Mouse (Mus musculus) adrenal gland, postnatal 4 days (tissue): ENCODE measurements around the gene Rab40c. TPM values are rescaled to one million over a fixed set of nuclear protein-coding genes. Genes with fewer than 3 reads are reported as not detected.
A peak's percentile ranks its signal among the peaks of the same experiment; 100 is the strongest.
"Not testable (repeated sequence)": the region's sequence is repeated elsewhere in the genome, so short reads cannot be mapped to it uniquely, and the experiment has no call there.

Experiments used
- DNase-seq, 2 experiments: peaks; one replicate each; pipeline ENCODE4 v3.0.0; 2021 to 2022; ENCODE audit warnings: low spot score in 2 of 2, mixed read lengths in 2 of 2
- total RNA-seq, 2 experiments: library from RNA; stranded (reverse); gene quantifications; 2 replicates each; pipeline ENCODE4 v1.2.3; 2021

The Rab40c gene
- total RNA-seq, 2 experiments from 2014 or later = 36.4 to 38.1 TPM

- peak; percentile 75 to 85 for DNase-seq
These were observed 44.1 kb downstream of the Rab40c start for GRCm38 (mm10) chr17:25875171-25876136.

GRCm38 (mm10) chr17:25874721-25875170 is 44.8 kb downstream of the Rab40c start, which contains the start of gene Mettl26:
Mettl26 (plus strand) TSS chr17:25875074.
- DNase-seq = peak; percentile 70 to 84

- no peak for DNase-seq
These were observed 45.3 kb downstream of the Rab40c start for GRCm38 (mm10) chr17:25874148-25874720.

- DNase-seq = no peak
These were observed 46.0 kb downstream of the Rab40c start for GRCm38 (mm10) chr17:25873405-25874147.

GRCm38 (mm10) chr17:25872676-25873075 is 46.9 kb downstream of the Rab40c start:
- no peak for DNase-seq

GRCm38 (mm10) chr17:25871566-25871965 is 48.0 kb downstream of the Rab40c start:
- not testable (repeated sequence) for DNase-seq

GRCm38 (mm10) chr17:25869954-25870353 is 49.6 kb downstream of the Rab40c start:
- no peak for DNase-seq

- no peak for DNase-seq
These were observed 50.0 kb downstream of the Rab40c start for GRCm38 (mm10) chr17:25869498-25869897.

- DNase-seq = peak; percentile 54 to 75
These were observed 50.8 kb downstream of the Rab40c start, which contains the start of gene Mcrip2 for GRCm38 (mm10) chr17:25868601-25869191. Mcrip2 (minus strand) TSS chr17:25868764.

- DNase-seq = peak; percentile 42 to 65
These were observed 51.5 kb downstream of the Rab40c start for GRCm38 (mm10) chr17:25867836-25868600.

- DNase-seq = no peak
These were observed 52.1 kb downstream of the Rab40c start for GRCm38 (mm10) chr17:25867509-25867835.

- no peak for DNase-seq
These were observed 53.4 kb downstream of the Rab40c start for GRCm38 (mm10) chr17:25866172-25866571.

GRCm38 (mm10) chr17:25865288-25865687 is 54.2 kb downstream of the Rab40c start:
- DNase-seq = no peak

GRCm38 (mm10) chr17:25864311-25864710 is 55.2 kb downstream of the Rab40c start:
- DNase-seq = no peak

- DNase-seq = no peak
These were observed 55.8 kb downstream of the Rab40c start for GRCm38 (mm10) chr17:25863681-25864080.

GRCm38 (mm10) chr17:25861704-25862612 is 57.6 kb downstream of the Rab40c start:
- no peak for DNase-seq

- DNase-seq = peak; percentile 77 to 83
These were observed 58.5 kb downstream of the Rab40c start, which contains the start of gene Wdr90 for GRCm38 (mm10) chr17:25860832-25861703. Wdr90 (minus strand) TSS chr17:25861501.

GRCm38 (mm10) chr17:25860229-25860628 is 59.3 kb downstream of the Rab40c start:
- DNase-seq = no peak
